Mouse (Mus musculus) cerebellum, adult 11-12 months (tissue): ENCODE results near the gene Ltc4s.

ENCODE experiments used
- DNase-seq: peaks from one replicate; pipeline ENCODE4 v3.0.0; 2022

Gene Ltc4s

DNA sequence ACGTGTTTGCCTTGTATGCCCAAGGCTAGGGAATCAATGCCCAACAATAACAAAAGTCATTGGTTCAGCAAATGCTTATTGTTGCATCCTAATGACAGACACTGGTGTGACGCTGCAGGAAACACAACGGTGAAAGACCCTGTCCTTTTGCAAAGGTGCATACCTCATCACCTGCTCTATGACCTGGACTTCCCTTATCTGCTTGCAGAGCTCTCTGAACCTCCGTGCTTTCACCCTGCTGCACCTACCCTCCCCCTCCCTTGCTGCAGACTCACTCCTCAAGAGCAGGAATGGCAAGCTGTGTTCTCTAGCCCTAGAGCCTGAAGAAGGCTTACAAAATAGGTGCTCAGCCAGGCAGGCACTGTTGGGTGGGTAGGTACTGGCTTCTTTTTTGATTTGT lies 43.6 kb downstream of the Ltc4s start:
- DNase-seq, result no peak

DNA sequence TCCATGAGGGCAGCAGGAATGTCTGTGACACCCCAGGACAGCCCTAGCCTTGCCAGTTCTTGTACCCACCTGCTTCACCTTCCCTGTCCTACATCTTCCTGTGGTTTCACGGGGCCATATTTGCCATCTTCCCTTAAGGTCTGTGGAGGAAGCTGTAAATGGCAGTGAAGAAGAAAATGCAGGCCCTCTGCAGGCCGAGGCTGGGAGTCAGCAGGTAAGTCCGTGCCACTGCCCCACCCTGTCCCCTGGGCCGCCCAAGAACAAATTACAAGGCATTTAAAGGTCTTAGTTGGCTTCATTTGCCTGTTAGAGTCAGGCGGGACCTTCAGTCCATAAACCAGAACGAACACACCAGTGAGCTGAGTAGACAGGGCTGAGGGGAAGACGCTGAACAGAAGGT lies 44.3 kb downstream of the Ltc4s start:
- no peak for DNase-seq

DNA sequence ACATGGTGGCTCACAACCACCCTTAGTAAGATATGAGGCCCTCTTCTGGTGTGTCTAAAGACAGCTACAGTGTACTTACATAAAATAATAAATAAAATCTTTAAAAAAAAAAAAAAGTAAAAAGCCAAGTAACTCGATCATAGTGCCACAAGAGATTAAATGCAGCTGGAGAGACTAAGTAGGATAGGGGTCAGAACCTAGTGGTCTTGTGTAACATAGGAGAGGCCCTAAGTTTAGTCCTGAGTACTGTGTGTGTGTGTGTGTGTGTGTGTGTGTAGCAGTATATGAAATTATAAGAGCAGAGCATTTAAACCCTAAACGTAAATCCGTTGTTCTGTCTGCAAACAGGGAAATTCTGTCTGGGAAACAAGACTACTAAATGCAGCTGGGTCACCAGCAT lies 46.1 kb downstream of the Ltc4s start:
- DNase-seq, result no peak

DNA sequence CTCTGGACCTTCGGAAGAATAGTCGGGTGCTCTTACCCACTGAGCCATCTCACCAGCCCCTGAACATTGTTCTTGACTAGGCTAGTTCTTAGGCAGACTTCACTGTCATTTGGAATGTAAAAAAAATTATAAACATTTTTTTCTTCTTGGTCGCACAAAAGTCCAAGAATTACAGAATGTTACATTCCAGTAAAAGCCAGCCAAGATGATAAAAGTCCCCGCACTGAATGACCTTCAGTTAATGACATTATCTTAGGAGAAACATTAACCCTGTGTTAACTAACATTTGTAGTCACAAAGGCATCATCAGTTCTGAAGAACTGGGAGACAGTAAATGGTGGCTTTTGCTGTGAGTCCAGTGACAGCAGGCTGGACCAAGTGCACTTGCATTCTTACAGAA lies 48.1 kb downstream of the Ltc4s start:
- no peak for DNase-seq

DNA sequence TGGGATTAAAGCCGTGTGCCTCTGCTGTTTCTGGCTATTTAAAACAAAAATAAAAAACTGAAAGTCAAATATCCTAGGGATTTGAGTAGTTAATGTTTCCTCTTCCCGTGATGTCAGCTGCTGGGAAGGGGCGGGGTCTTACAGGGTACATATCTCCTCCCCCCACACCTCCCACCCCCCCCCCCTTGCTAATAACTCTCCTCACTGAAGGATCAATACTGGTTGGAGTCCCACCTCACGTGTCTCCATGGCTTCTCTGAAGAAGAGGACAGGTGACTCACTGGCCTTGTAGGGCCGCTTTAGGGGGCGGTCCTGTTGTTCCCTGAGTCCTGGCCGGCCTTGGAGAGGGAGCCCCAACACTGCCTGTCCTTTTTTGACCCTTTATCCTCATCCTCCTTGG lies 49.7 kb downstream of the Ltc4s start:
- no peak for DNase-seq
